Mouse (Mus musculus) liver, embryonic 14.5 days (tissue): ENCODE data around the gene Dtx3l.

Experiments used
- CTCF ChIP-seq: IDR thresholded peaks from 2 replicates; pipeline ENCODE4 v1.5.1; 2016; ENCODE audit warnings: antibody characterized with exemption, low read depth, control low read depth
- EP300 ChIP-seq: IDR thresholded peaks from 2 replicates; pipeline ENCODE4 v1.6.1; 2016; ENCODE audit warnings: antibody characterized with exemption, low read depth

DNA sequence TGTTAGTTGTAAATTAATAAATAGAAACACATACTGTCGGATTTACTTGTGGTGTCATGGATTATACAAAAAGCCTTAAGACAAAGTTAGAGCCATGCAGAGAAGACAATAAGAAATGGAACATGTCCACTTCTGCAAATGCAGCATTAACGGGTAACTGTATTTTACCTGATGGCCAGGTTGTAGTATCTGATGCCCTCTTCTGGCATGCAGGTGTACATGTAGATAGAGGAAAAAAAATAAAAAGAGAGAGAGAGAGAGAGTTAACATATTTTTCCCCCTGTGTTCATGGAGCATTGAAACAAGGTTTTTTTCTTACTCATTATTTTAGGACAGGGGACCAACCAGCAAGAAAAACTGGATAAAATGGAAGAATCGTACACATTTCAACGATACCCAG lies 28.4 kb upstream of the Dtx3l start:
- TF ChIP-seq CTCF: no peak
- TF ChIP-seq EP300: no peak
